Mouse (Mus musculus) MEL (cell line): ENCODE measurements around the gene 1700024P04Rik. TPM values are rescaled to one million over a fixed set of nuclear protein-coding genes. Genes with fewer than 3 reads are reported as not detected.
"Not testable (repeated sequence)": the region's sequence is repeated elsewhere in the genome, so short reads cannot be mapped to it uniquely, and the experiment has no call there.

Source experiments
- DNase-seq: peaks from one replicate; pipeline ENCODE4 v3.0.0; 2011; ENCODE audit warnings: low read depth, low spot score
- H3K27ac ChIP-seq: 2 replicates; pipeline ENCODE4 v1.5.1; 2012; ENCODE audit warnings: low read depth, mild to moderate bottlenecking, control low read depth, low read length, moderate library complexity; ENCODE audit not compliant: control insufficient read depth
- H3K27me3 ChIP-seq, 2 experiments: fragments of 150-350 bp in 1 of 2; sonication (generic) in 1 of 2; 2 replicates each; pipeline ENCODE4 v1.6.1; 2012; ENCODE audit warnings: low read length in 2 of 2, mild to moderate bottlenecking in 2 of 2, improper control_type of control experiment in 1 of 2, moderate library complexity in 1 of 2; ENCODE audit not compliant: insufficient read depth in 2 of 2, control insufficient read depth in 1 of 2
- H3K36me3 ChIP-seq, 2 experiments: 2 replicates each; pipeline ENCODE4 v1.6.1; 2012 to 2014; ENCODE audit warnings: low read length in 2 of 2, improper control_type of control experiment in 1 of 2, inconsistent platforms in 1 of 2, mild to moderate bottlenecking in 1 of 2; ENCODE audit not compliant: insufficient read depth in 2 of 2, control insufficient read depth in 1 of 2
- H3K4me1 ChIP-seq, 2 experiments: fragments of 150-350 bp in 1 of 2; sonication (generic) in 1 of 2; 2 replicates each; pipeline ENCODE4 v1.6.1; 2012; ENCODE audit warnings: low read length in 2 of 2, improper control_type of control experiment in 1 of 2, mild to moderate bottlenecking in 1 of 2; ENCODE audit not compliant: insufficient read depth in 2 of 2, control insufficient read depth in 1 of 2
- H3K4me3 ChIP-seq, 2 experiments: fragments of 150-350 bp in 1 of 2; sonication (generic) in 1 of 2; 2 replicates each; pipeline ENCODE4 v1.5.1; 2012; ENCODE audit warnings: low read depth in 2 of 2, low read length in 2 of 2, mild to moderate bottlenecking in 2 of 2, moderate library complexity in 2 of 2, control low read depth in 1 of 2, improper control_type of control experiment in 1 of 2; ENCODE audit not compliant: control insufficient read depth in 1 of 2, insufficient read depth in 1 of 2
- H3K79me2 ChIP-seq: 2 replicates; pipeline ENCODE4 v1.6.1; 2012; ENCODE audit warnings: mild to moderate bottlenecking, low read length, moderate library complexity; ENCODE audit not compliant: control insufficient read depth, poor library complexity, insufficient read depth
- H3K9ac ChIP-seq: 2 replicates; pipeline ENCODE4 v1.6.1; 2012; ENCODE audit warnings: low read depth, mild to moderate bottlenecking, control low read depth, low read length, moderate library complexity; ENCODE audit not compliant: control insufficient read depth, poor library complexity, severe bottlenecking
- H3K9me3 ChIP-seq: fragments of 150-350 bp; sonication (generic); replicated peaks from 2 replicates; pipeline ENCODE4 v1.6.1; 2012; ENCODE audit warnings: mild to moderate bottlenecking, low read length, improper control_type of control experiment, moderate library complexity; ENCODE audit not compliant: insufficient read depth
- CHD1 ChIP-seq: IDR thresholded peaks from 2 replicates; pipeline ENCODE4 v1.6.1; 2012; ENCODE audit warnings: low read depth, mild to moderate bottlenecking, inconsistent platforms, low read length, improper control_type of control experiment
- CHD2 ChIP-seq: IDR thresholded peaks from 2 replicates; pipeline ENCODE4 v1.6.1; 2011; ENCODE audit warnings: low read length, improper control_type of control experiment
- CTCF ChIP-seq, 3 experiments: IDR thresholded peaks in 2 of 3; conservative IDR thresholded peaks in 1 of 3; 2 replicates each; pipeline ENCODE4 v1.5.1; 2011 to 2012; ENCODE audit warnings: low read length in 3 of 3, low read depth in 2 of 3, mild to moderate bottlenecking in 2 of 3, improper control_type of control experiment in 1 of 3, inconsistent platforms in 1 of 3, mixed read lengths in 1 of 3, moderate library complexity in 1 of 3; ENCODE audit not compliant: control insufficient read depth in 1 of 3, insufficient read depth in 1 of 3, poor library complexity in 1 of 3, severe bottlenecking in 1 of 3
- E2F4 ChIP-seq: IDR thresholded peaks from 2 replicates; pipeline ENCODE4 v1.6.1; 2011; ENCODE audit warnings: low read depth, low read length, improper control_type of control experiment, borderline replicate concordance
- ELF1 ChIP-seq: IDR thresholded peaks from 2 replicates; pipeline ENCODE4 v1.6.1; 2014; ENCODE audit warnings: low read depth, mild to moderate bottlenecking, inconsistent platforms, low read length, improper control_type of control experiment, moderate library complexity
- ETS1 ChIP-seq: IDR thresholded peaks from 2 replicates; pipeline ENCODE4 v1.6.1; 2012; ENCODE audit warnings: low read depth, mild to moderate bottlenecking, inconsistent platforms, low read length, improper control_type of control experiment, moderate library complexity
- GABPA ChIP-seq: IDR thresholded peaks from 2 replicates; pipeline ENCODE4 v1.6.1; 2012; ENCODE audit warnings: low read depth, mild to moderate bottlenecking, inconsistent platforms, low read length, improper control_type of control experiment, moderate library complexity
- GATA1 ChIP-seq: IDR thresholded peaks from 2 replicates; pipeline ENCODE4 v1.6.1; 2011; ENCODE audit warnings: low read depth, low read length, improper control_type of control experiment
- HCFC1 ChIP-seq: IDR thresholded peaks from 2 replicates; pipeline ENCODE4 v1.6.1; 2012; ENCODE audit warnings: low read depth, mild to moderate bottlenecking, inconsistent platforms, low read length, improper control_type of control experiment, moderate library complexity
- KAT2A ChIP-seq: conservative IDR thresholded peaks from 2 replicates; pipeline ENCODE4 v1.6.1; 2012; ENCODE audit warnings: low read depth, low read length, improper control_type of control experiment, inconsistent platforms
- MAZ ChIP-seq: IDR thresholded peaks from 2 replicates; pipeline ENCODE4 v1.6.1; 2012; ENCODE audit warnings: low read depth, mild to moderate bottlenecking, inconsistent platforms, low read length, improper control_type of control experiment
- MXI1 ChIP-seq: IDR thresholded peaks from 2 replicates; pipeline ENCODE4 v1.6.1; 2011; ENCODE audit warnings: mild to moderate bottlenecking, low read depth, low read length, improper control_type of control experiment
- POLR2A ChIP-seq, 2 experiments: IDR thresholded peaks; 2 replicates each; pipeline ENCODE4 v1.6.1; 2011 to 2012; ENCODE audit warnings: low read length in 2 of 2, mild to moderate bottlenecking in 2 of 2, control low read depth in 1 of 2, improper control_type of control experiment in 1 of 2, low read depth in 1 of 2, moderate library complexity in 1 of 2; ENCODE audit not compliant: control insufficient read depth in 1 of 2, insufficient read depth in 1 of 2, poor library complexity in 1 of 2
- POLR2AphosphoS5 ChIP-seq: IDR thresholded peaks from 2 replicates; pipeline ENCODE4 v1.6.1; 2012; ENCODE audit warnings: low read depth, borderline replicate concordance, mild to moderate bottlenecking, inconsistent platforms, low read length, moderate library complexity, mixed read lengths
- RAD21 ChIP-seq: IDR thresholded peaks from 2 replicates; pipeline ENCODE4 v1.6.1; 2011; ENCODE audit warnings: mild to moderate bottlenecking, low read depth, low read length, improper control_type of control experiment
- SIN3A ChIP-seq: IDR thresholded peaks from 2 replicates; pipeline ENCODE4 v1.6.1; 2012; ENCODE audit warnings: low read length, improper control_type of control experiment, inconsistent platforms
- SMC3 ChIP-seq: IDR thresholded peaks from 2 replicates; pipeline ENCODE4 v1.6.1; 2011; ENCODE audit warnings: low read depth, low read length, improper control_type of control experiment
- TBP ChIP-seq: IDR thresholded peaks from 2 replicates; pipeline ENCODE4 v1.8.0; 2011; ENCODE audit warnings: low read depth, low read length, improper control_type of control experiment
- UBTF ChIP-seq: IDR thresholded peaks from 2 replicates; pipeline ENCODE4 v1.6.1; 2012; ENCODE audit warnings: low read depth, mild to moderate bottlenecking, inconsistent platforms, low read length, improper control_type of control experiment, moderate library complexity, borderline replicate concordance; ENCODE audit not compliant: insufficient read depth
- USF1 ChIP-seq: IDR thresholded peaks from 2 replicates; pipeline ENCODE4 v1.6.1; 2014; ENCODE audit warnings: low read depth, mild to moderate bottlenecking, inconsistent platforms, low read length, improper control_type of control experiment, moderate library complexity
- ZNF384 ChIP-seq: IDR thresholded peaks from 2 replicates; pipeline ENCODE4 v1.6.1; 2012; ENCODE audit warnings: low read depth, mild to moderate bottlenecking, inconsistent platforms, low read length, improper control_type of control experiment
- polyA plus RNA-seq, 2 experiments: library from polyadenylated mRNA; stranded (reverse) in 1 of 2; unstranded in 1 of 2; fragments of >175 nt in 1 of 2; fragments of >200 nt in 1 of 2; gene quantifications; 2 replicates each; pipeline versions ENCODE4 v1.2.1 to v1.2.4; 2012; ENCODE audit warnings: low replicate concordance in 2 of 2, low read depth in 1 of 2; ENCODE audit not compliant: insufficient read length in 2 of 2, insufficient read depth in 1 of 2, missing spikeins in 1 of 2
- total RNA-seq: library from RNA; depleted of rRNA; stranded (reverse); fragments of 300-350 nt; gene quantifications from 2 replicates; pipeline ENCODE4 v1.2.3, GENCODE M21; 2012

1700024P04Rik gene
- total and polyA plus RNA-seq, 3 experiments, result not detected

DNA sequence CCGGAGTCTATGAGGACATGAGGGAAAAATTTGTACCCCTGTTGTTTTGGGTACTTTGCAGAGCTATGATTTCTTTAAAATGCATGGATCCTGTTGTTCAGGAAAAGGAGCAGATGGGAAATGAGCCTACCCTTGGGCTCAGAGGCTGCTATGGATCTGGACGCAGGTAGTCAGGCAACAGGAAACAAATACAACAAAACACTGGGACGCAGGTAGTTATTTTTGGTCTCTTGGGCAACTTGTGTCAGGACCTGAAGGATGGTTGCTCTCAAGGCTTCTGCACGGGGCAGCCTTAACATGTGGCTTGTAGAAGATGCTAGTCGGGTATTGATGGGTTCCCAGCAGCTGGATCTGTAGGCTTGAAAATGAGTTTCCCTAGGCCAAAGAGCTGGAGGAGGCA, 23.6 kb upstream of the 1700024P04Rik start:
- no peaks in the 10 kb centered on the region for H3K27me3 ChIP-seq
- no peak overlapping the region for H3K9ac ChIP-seq
- H3K9me3 ChIP-seq, result no peaks in the 10 kb centered on the region
- no peaks in the 10 kb centered on the region for H3K36me3 ChIP-seq
- H3K4me3 ChIP-seq, result no peak overlapping the region
- no peak for DNase-seq
- TF ChIP-seq GABPA (no peak), TBP (no peak)
- H3K27ac ChIP-seq, result no peak overlapping the region
- no peaks in the 10 kb centered on the region for H3K79me2 ChIP-seq
- H3K4me1 ChIP-seq, result no peaks in the 10 kb centered on the region

DNA sequence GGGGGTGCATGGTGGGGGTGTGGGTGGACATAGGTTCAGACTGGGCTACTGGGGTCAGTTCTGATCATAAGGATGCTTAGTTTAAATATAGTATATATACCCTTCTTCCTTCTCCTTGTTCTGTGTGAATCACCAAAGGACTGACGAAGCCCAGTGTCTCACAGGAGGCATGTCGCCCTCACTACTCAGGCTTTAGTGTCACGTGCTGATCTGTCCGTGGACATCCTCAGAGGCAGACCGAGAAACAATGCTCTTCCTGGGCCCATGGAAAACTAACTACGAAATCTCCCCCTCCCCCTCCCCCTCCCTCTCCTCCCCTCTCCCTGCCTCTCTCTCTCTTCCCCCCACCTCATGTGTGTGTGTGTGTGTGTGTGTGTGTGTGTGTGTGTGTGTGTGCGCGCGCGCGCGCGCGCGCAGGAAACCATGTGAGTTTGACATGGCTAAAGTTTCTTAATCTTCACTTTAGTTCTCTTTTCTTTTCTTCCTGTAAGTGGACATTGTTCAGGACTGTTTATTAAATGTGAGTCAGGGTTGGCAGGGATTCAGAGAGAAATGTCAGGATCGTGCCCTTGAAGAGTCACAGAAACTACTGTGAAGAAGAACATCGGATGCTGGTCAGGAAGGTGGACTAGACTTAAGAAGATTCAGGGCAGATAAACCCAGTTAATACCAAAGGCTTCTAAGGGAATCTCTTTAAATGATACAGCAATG, 22.2 kb upstream of the 1700024P04Rik start:
- Histone ChIP-seq H3K79me2 (no peaks in the 10 kb centered on the region), H3K4me3 (no peak overlapping the region), H3K9ac (no peak overlapping the region), H3K9me3 (no peaks in the 10 kb centered on the region), H3K36me3 (no peaks in the 10 kb centered on the region), H3K27ac (no peak overlapping the region), H3K27me3 (no peaks in the 10 kb centered on the region), H3K4me1 (no peaks in the 10 kb centered on the region)
- no peak for DNase-seq
- TF ChIP-seq POLR2A (IDR thresholded peaks at IDR 0.05; ENCODE audit: control insufficient read depth in 1 of 2, insufficient read depth in 1 of 2, low read depth in 1 of 2, low read length in 2 of 2, poor library complexity in 1 of 2), result no peak
- TF ChIP-seq CHD1, result no peak
- no peak for TF ChIP-seq POLR2AphosphoS5
- TF ChIP-seq MXI1, result no peak
- TF ChIP-seq SIN3A, result no peak
- TF ChIP-seq ELF1, result no peak
- TF ChIP-seq KAT2A, result no peak

GRCm38 (mm10) chr13:99001652-99002051, 17.3 kb upstream of the 1700024P04Rik start:
- H3K4me3 ChIP-seq, H3K27me3 ChIP-seq, H3K36me3 ChIP-seq, DNase-seq, H3K4me1 ChIP-seq, H3K9me3 ChIP-seq, H3K9ac ChIP-seq, H3K79me2 ChIP-seq, H3K27ac ChIP-seq: not testable (repeated sequence)

DNA sequence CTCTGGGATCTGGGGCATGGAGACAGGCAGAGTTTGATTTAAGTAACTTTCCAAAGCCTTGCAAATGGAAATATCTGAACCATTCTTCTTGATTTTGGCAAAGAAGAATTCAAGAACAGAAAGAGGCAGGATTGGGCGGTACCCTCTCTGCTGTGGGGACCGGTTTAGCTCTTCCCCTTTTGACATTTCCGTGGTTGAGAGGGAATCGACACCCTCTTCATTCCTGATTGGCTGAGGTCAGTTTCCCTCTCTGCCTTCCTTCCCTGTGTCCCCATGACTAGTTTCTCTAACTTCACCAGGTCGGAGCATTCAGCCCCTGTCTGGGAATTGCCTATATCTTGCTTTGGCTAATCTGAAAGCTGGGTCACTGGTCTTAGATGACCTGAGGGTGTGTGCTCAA, 12.7 kb upstream of the 1700024P04Rik start:
- Histone ChIP-seq H3K9ac (no peak overlapping the region), H3K79me2 (no peaks in the 10 kb centered on the region), H3K9me3 (no peaks in the 10 kb centered on the region), H3K4me3 (no peak overlapping the region), H3K4me1 (no peaks in the 10 kb centered on the region), H3K36me3 (no peaks in the 10 kb centered on the region), H3K27ac (no peak overlapping the region), H3K27me3 (no peaks in the 10 kb centered on the region)
- DNase-seq, result no peak
- TF ChIP-seq MAZ, result no peak
- TF ChIP-seq CHD2, result no peak
- no peak for TF ChIP-seq CTCF (IDR thresholded peaks at IDR 0.05 in 2 of 3, conservative IDR thresholded peaks at IDR 0.05 in 1 of 3; ENCODE audit: control insufficient read depth in 1 of 3, insufficient read depth in 1 of 3, low read depth in 2 of 3, low read length in 3 of 3, poor library complexity in 1 of 3, severe bottlenecking in 1 of 3)
- no peak for TF ChIP-seq KAT2A
- no peak for TF ChIP-seq POLR2AphosphoS5
- TF ChIP-seq MXI1, result no peak
- no peak for TF ChIP-seq USF1
- no peak for TF ChIP-seq RAD21
- no peak for TF ChIP-seq ZNF384
- TF ChIP-seq SIN3A, result no peak
- no peak for TF ChIP-seq SMC3
- TF ChIP-seq ETS1, result no peak
- no peak for TF ChIP-seq UBTF
- TF ChIP-seq E2F4, result no peak
- no peak for TF ChIP-seq GATA1
- TF ChIP-seq HCFC1, result no peak
- no peak for TF ChIP-seq GABPA
